Mouse (Mus musculus) brain, embryonic 18.5 days (tissue): ENCODE data around the gene Rbm4.
"Not testable (repeated sequence)": the region's sequence is repeated elsewhere in the genome, so short reads cannot be mapped to it uniquely, and the experiment has no call there.

Experiments used
- DNase-seq: peaks from one replicate; pipeline ENCODE4 v3.0.0-alpha.2; 2012; ENCODE audit warnings: low read depth, low spot score

Gene Rbm4

GRCm38 (mm10) chr19:4797846-4798245 is 4.1 kb upstream of the Rbm4 start:
- DNase-seq: no peak

GRCm38 (mm10) chr19:4795929-4796328 is 2.2 kb upstream of the Rbm4 start:
- DNase-seq: no peak

- DNase-seq: no peak
Measured at GRCm38 (mm10) chr19:4793281-4793830, 345 bp downstream of the Rbm4 start.

GRCm38 (mm10) chr19:4786313-4786712 is 7.4 kb downstream of the Rbm4 start:
- no peak for DNase-seq

GRCm38 (mm10) chr19:4785206-4785605 is 8.5 kb downstream of the Rbm4 start:
- DNase-seq: no peak

- no peak for DNase-seq
Measured at GRCm38 (mm10) chr19:4782891-4783290, 10.8 kb downstream of the Rbm4 start.

- DNase-seq: no peak
Measured at GRCm38 (mm10) chr19:4772785-4773184, 20.9 kb downstream of the Rbm4 start.

- DNase-seq: no peak
Measured at GRCm38 (mm10) chr19:4767507-4768148, 26.1 kb downstream of the Rbm4 start.

- DNase-seq: no peak
Measured at GRCm38 (mm10) chr19:4762876-4763275, 30.8 kb downstream of the Rbm4 start.

GRCm38 (mm10) chr19:4760544-4760943 is 33.2 kb downstream of the Rbm4 start:
- DNase-seq: not testable (repeated sequence)

- peak; percentile 10 for DNase-seq
Measured at GRCm38 (mm10) chr19:4756921-4757320, 36.8 kb downstream of the Rbm4 start.

GRCm38 (mm10) chr19:4756193-4756911 is 37.3 kb downstream of the Rbm4 start, which contains the start of gene Rbm4b:
Rbm4b (plus strand) TSS chr19:4756497.
- peak; percentile 94 for DNase-seq

- peak; percentile 67 for DNase-seq
Measured at GRCm38 (mm10) chr19:4755565-4756192, 38.0 kb downstream of the Rbm4 start.

- DNase-seq: no peak
Measured at GRCm38 (mm10) chr19:4749975-4750374, 43.7 kb downstream of the Rbm4 start.

- no peak for DNase-seq
Measured at GRCm38 (mm10) chr19:4748493-4748892, 45.2 kb downstream of the Rbm4 start.

- DNase-seq: no peak
Measured at GRCm38 (mm10) chr19:4747631-4748312, 45.9 kb downstream of the Rbm4 start.

GRCm38 (mm10) chr19:4746611-4747010 is 47.1 kb downstream of the Rbm4 start:
- DNase-seq: no peak

- DNase-seq: no peak
Measured at GRCm38 (mm10) chr19:4745681-4746080, 48.0 kb downstream of the Rbm4 start.

- DNase-seq: no peak
Measured at GRCm38 (mm10) chr19:4745057-4745456, 48.6 kb downstream of the Rbm4 start.

- DNase-seq: no peak
Measured at GRCm38 (mm10) chr19:4744026-4744425, 49.7 kb downstream of the Rbm4 start.

- peak; percentile 22 for DNase-seq
Measured at GRCm38 (mm10) chr19:4743524-4743923, 50.2 kb downstream of the Rbm4 start.

- no peak for DNase-seq
Measured at GRCm38 (mm10) chr19:4742229-4742628, 51.5 kb downstream of the Rbm4 start.
